Mouse (Mus musculus): ENCODE results near the gene Grb7. TPM values are rescaled to one million over a fixed set of nuclear protein-coding genes. Genes with fewer than 3 reads are reported as not detected.

Gene Grb7
- polyA plus RNA-seq, 1 experiment from 2014 or later, result 22.4 TPM

- Histone ChIP-seq H3K4me2 (replicated peaks) (no peak overlapping the region), H3K4me1 (peaks cover 49% of the 10 kb centered on the region), H3K36me3 (peaks cover 33% of the 10 kb centered on the region; the same call in 1 of the 2 replicates), H3K27ac (replicated peaks) (0 out of 2 replicates have a peak overlapping the region, but pooled peaks have one; percentile 39), H3K27me3 (no peaks in the 10 kb centered on the region), H3K9ac (no peak overlapping the region), H3K4me3 (replicated peaks) (no peak overlapping the region), H3K9me3 (replicated peaks) (no peaks in the 10 kb centered on the region)
- no peak for ATAC-seq (ENCODE audit: insufficient number of reproducible peaks, low FRiP score, low TSS enrichment, low read depth)
- 81% methylated on average over 1 of the region's 1 CpGs for WGBS
Measured at GRCm38 (mm10) chr11:98417074-98417473, 29.1 kb upstream of the Grb7 start.

GRCm38 (mm10) chr11:98418273-98418672 is 27.9 kb upstream of the Grb7 start:
- WGBS, result 47% methylated on average over 5 of the region's 6 CpGs
- Histone ChIP-seq H3K4me2 (replicated peaks) (no peak overlapping the region), H3K27me3 (no peaks in the 10 kb centered on the region), H3K9me3 (replicated peaks) (no peaks in the 10 kb centered on the region), H3K4me1 (peaks cover 49% of the 10 kb centered on the region), H3K36me3 (peaks cover 45% of the 10 kb centered on the region), H3K9ac (no peak overlapping the region), H3K27ac (replicated peaks) (peak overlapping the region; percentile 79), H3K4me3 (replicated peaks) (no peak overlapping the region; the same call in 1 of the 2 replicates)
- peak; percentile 55 for ATAC-seq (ENCODE audit: insufficient number of reproducible peaks, low FRiP score, low TSS enrichment, low read depth)

GRCm38 (mm10) chr11:98418939-98419547 is 27.2 kb upstream of the Grb7 start:
- H3K9ac ChIP-seq, result no peak overlapping the region
- no peak for ATAC-seq (ENCODE audit: insufficient number of reproducible peaks, low FRiP score, low TSS enrichment, low read depth)
- WGBS, result 72% methylated on average over 10 of the region's 10 CpGs

GRCm38 (mm10) chr11:98426592-98426991 is 19.6 kb upstream of the Grb7 start:
- H3K9ac ChIP-seq, result no peak overlapping the region
- peaks cover 96% of the 10 kb centered on the region for H3K36me3 ChIP-seq
- no peaks in the 10 kb centered on the region for H3K4me1 ChIP-seq
- no peak overlapping the region for H3K4me2 ChIP-seq (replicated peaks)
- ATAC-seq (ENCODE audit: insufficient number of reproducible peaks, low FRiP score, low TSS enrichment, low read depth), result no peak
- H3K9me3 ChIP-seq (replicated peaks), result no peaks in the 10 kb centered on the region
- H3K27me3 ChIP-seq, result no peaks in the 10 kb centered on the region
- 94% methylated on average over 7 of the region's 7 CpGs for WGBS
- no peak overlapping the region for H3K27ac ChIP-seq (replicated peaks)
- H3K4me3 ChIP-seq (replicated peaks), result no peak overlapping the region

More at GRCm38 (mm10) chr11:98418939-98419547, 27.2 kb upstream of the Grb7 start:
- peak overlapping the region; percentile 24; the same call in 1 of the 2 replicates for H3K4me2 ChIP-seq (replicated peaks)
- no peak overlapping the region for H3K4me3 ChIP-seq (replicated peaks)
- H3K27me3 ChIP-seq, result no peaks in the 10 kb centered on the region
- H3K36me3 ChIP-seq, result peaks cover 53% of the 10 kb centered on the region
- H3K4me1 ChIP-seq, result peaks cover 42% of the 10 kb centered on the region
- H3K9me3 ChIP-seq (replicated peaks), result no peaks in the 10 kb centered on the region
- H3K27ac ChIP-seq (replicated peaks), result peak overlapping the region; percentile 79

GRCm38 (mm10) chr11:98428436-98428835 is 17.8 kb upstream of the Grb7 start:
- H3K27me3 ChIP-seq, result no peaks in the 10 kb centered on the region
- H3K4me2 ChIP-seq (replicated peaks), result no peak overlapping the region
- no peak overlapping the region for H3K4me3 ChIP-seq (replicated peaks)
- H3K9ac ChIP-seq, result no peak overlapping the region
- peaks cover 93% of the 10 kb centered on the region for H3K36me3 ChIP-seq
- ATAC-seq (ENCODE audit: insufficient number of reproducible peaks, low FRiP score, low TSS enrichment, low read depth), result no peak
- 71% methylated on average over 5 of the region's 5 CpGs for WGBS
- H3K4me1 ChIP-seq, result no peaks in the 10 kb centered on the region
- no peaks in the 10 kb centered on the region for H3K9me3 ChIP-seq (replicated peaks)
- peak overlapping the region; percentile 63 for H3K27ac ChIP-seq (replicated peaks)

GRCm38 (mm10) chr11:98431743-98432502 is 14.3 kb upstream of the Grb7 start:
- Histone ChIP-seq H3K9me3 (replicated peaks) (no peaks in the 10 kb centered on the region), H3K4me1 (no peaks in the 10 kb centered on the region), H3K4me3 (replicated peaks) (no peak overlapping the region), H3K36me3 (peaks cover 93% of the 10 kb centered on the region), H3K9ac (no peak overlapping the region), H3K27me3 (no peaks in the 10 kb centered on the region), H3K4me2 (replicated peaks) (no peak overlapping the region), H3K27ac (replicated peaks) (no peak overlapping the region)
- ATAC-seq (ENCODE audit: insufficient number of reproducible peaks, low FRiP score, low TSS enrichment, low read depth), result no peak
- 78% methylated on average over 9 of the region's 9 CpGs for WGBS

- no peak for ATAC-seq (ENCODE audit: insufficient number of reproducible peaks, low FRiP score, low TSS enrichment, low read depth)
- H3K9ac ChIP-seq, result no peak overlapping the region
- no peak overlapping the region for H3K4me2 ChIP-seq (replicated peaks)
- H3K4me1 ChIP-seq, result peaks cover 9% of the 10 kb centered on the region
- H3K27ac ChIP-seq (replicated peaks), result no peak overlapping the region
- peaks cover 58% of the 10 kb centered on the region for H3K36me3 ChIP-seq
- no peaks in the 10 kb centered on the region for H3K9me3 ChIP-seq (replicated peaks)
- 87% methylated on average over 9 of the region's 9 CpGs for WGBS
- no peak overlapping the region for H3K4me3 ChIP-seq (replicated peaks)
- H3K27me3 ChIP-seq, result no peaks in the 10 kb centered on the region
Measured at GRCm38 (mm10) chr11:98435723-98436122, 10.5 kb upstream of the Grb7 start.

- H3K36me3 ChIP-seq, result peaks cover 42% of the 10 kb centered on the region
- 85% methylated on average over 6 of the region's 6 CpGs for WGBS
- peaks cover 9% of the 10 kb centered on the region for H3K4me1 ChIP-seq
- H3K9ac ChIP-seq, result no peak overlapping the region
- H3K27ac ChIP-seq (replicated peaks), result no peak overlapping the region
- H3K27me3 ChIP-seq, result no peaks in the 10 kb centered on the region
- ATAC-seq (ENCODE audit: insufficient number of reproducible peaks, low FRiP score, low TSS enrichment, low read depth), result no peak
- H3K9me3 ChIP-seq (replicated peaks), result no peaks in the 10 kb centered on the region
- no peak overlapping the region for H3K4me3 ChIP-seq (replicated peaks)
- H3K4me2 ChIP-seq (replicated peaks), result peak overlapping the region; percentile 82
Measured at GRCm38 (mm10) chr11:98437441-98437840, 8.8 kb upstream of the Grb7 start.

- 1% methylated on average over 43 of the region's 43 CpGs for WGBS
- peaks cover 9% of the 10 kb centered on the region for H3K4me1 ChIP-seq
- peak within 1 kb of the TSS; percentile 80 for H3K4me3 ChIP-seq (replicated peaks)
- H3K9ac ChIP-seq, result peak within 1 kb of the TSS; percentile 50
- peak within 1 kb of the TSS; percentile 82 for H3K4me2 ChIP-seq (replicated peaks)
- peaks cover 33% of the 10 kb centered on the region for H3K36me3 ChIP-seq
- H3K27ac ChIP-seq (replicated peaks), result peak within 1 kb of the TSS; percentile 84
- H3K27me3 ChIP-seq, result no peaks in the 10 kb centered on the region
- no peaks in the 10 kb centered on the region for H3K9me3 ChIP-seq (replicated peaks)
- ATAC-seq (ENCODE audit: insufficient number of reproducible peaks, low FRiP score, low TSS enrichment, low read depth), result peak; percentile 90
Measured at GRCm38 (mm10) chr11:98438331-98439158, 7.6 kb upstream of the Grb7 start, which contains the start of gene Mien1. Mien1 (minus strand) TSS chr11:98438991.

- H3K9ac ChIP-seq, result no peak overlapping the region
- no peak overlapping the region for H3K4me3 ChIP-seq (replicated peaks)
- H3K36me3 ChIP-seq, result no peaks in the 10 kb centered on the region
- no peak overlapping the region for H3K27ac ChIP-seq (replicated peaks)
- ATAC-seq (ENCODE audit: insufficient number of reproducible peaks, low FRiP score, low TSS enrichment, low read depth), result no peak
- H3K27me3 ChIP-seq, result peaks cover 27% of the 10 kb centered on the region
- no peak overlapping the region for H3K4me2 ChIP-seq (replicated peaks)
- no peaks in the 10 kb centered on the region for H3K9me3 ChIP-seq (replicated peaks)
- WGBS, result 97% methylated on average over 1 of the region's 1 CpGs
- peaks cover 16% of the 10 kb centered on the region for H3K4me1 ChIP-seq
Measured at GRCm38 (mm10) chr11:98443688-98444087, 2.5 kb upstream of the Grb7 start.

- H3K27ac ChIP-seq (replicated peaks), result peak overlapping the region; percentile 28; the same call in 1 of the 2 replicates
- H3K9ac ChIP-seq, result no peak overlapping the region
- H3K4me3 ChIP-seq (replicated peaks), result no peak overlapping the region
- H3K36me3 ChIP-seq, result no peaks in the 10 kb centered on the region
- no peaks in the 10 kb centered on the region for H3K9me3 ChIP-seq (replicated peaks)
- H3K4me1 ChIP-seq, result peaks cover 16% of the 10 kb centered on the region
- 39% methylated on average over 1 of the region's 1 CpGs for WGBS
- no peak for ATAC-seq (ENCODE audit: insufficient number of reproducible peaks, low FRiP score, low TSS enrichment, low read depth)
- no peak overlapping the region for H3K4me2 ChIP-seq (replicated peaks)
- H3K27me3 ChIP-seq, result peaks cover 32% of the 10 kb centered on the region
Measured at GRCm38 (mm10) chr11:98445238-98445637, 956 bp upstream of the Grb7 start.

Measured in embryonic facial prominence, embryonic 15.5 days (tissue).